Mouse (Mus musculus) ES-Bruce4 (cell line): ENCODE measurements around the gene Bicd2. TPM values are rescaled to one million over a fixed set of nuclear protein-coding genes. Genes with fewer than 3 reads are reported as not detected.

Source experiments
- H3K27ac ChIP-seq: 2 replicates; pipeline ENCODE4 v1.5.1; 2012; ENCODE audit warnings: low read length, inconsistent platforms; ENCODE audit not compliant: insufficient read depth
- H3K27me3 ChIP-seq: 2 replicates; pipeline ENCODE4 v1.6.1; 2012; ENCODE audit warnings: mild to moderate bottlenecking, low read length, inconsistent platforms; ENCODE audit not compliant: control insufficient read depth, poor library complexity, insufficient read depth, severe bottlenecking
- H3K36me3 ChIP-seq: 2 replicates; pipeline ENCODE4 v1.6.1; 2012; ENCODE audit warnings: inconsistent platforms, mild to moderate bottlenecking, low read length, moderate library complexity; ENCODE audit not compliant: control insufficient read depth, poor library complexity, insufficient read depth, severe bottlenecking
- H3K4me1 ChIP-seq: one replicate; pipeline ENCODE4 v1.8.1; 2011; ENCODE audit warnings: low read length; ENCODE audit not compliant: control insufficient read depth, insufficient read depth
- H3K4me3 ChIP-seq: 2 replicates; pipeline ENCODE4 v1.5.1; 2011; ENCODE audit warnings: low read depth, mild to moderate bottlenecking, low read length
- H3K9ac ChIP-seq: 2 replicates; pipeline ENCODE4 v1.6.1; 2012; ENCODE audit warnings: low read depth, mild to moderate bottlenecking, inconsistent platforms; ENCODE audit not compliant: poor library complexity, severe bottlenecking
- H3K9me3 ChIP-seq: replicated peaks from 2 replicates; pipeline ENCODE4 v1.6.1; 2012; ENCODE audit warnings: mild to moderate bottlenecking, low read length, inconsistent platforms; ENCODE audit not compliant: control insufficient read depth, poor library complexity, insufficient read depth, severe bottlenecking
- CTCF ChIP-seq: IDR thresholded peaks from one replicate; pipeline ENCODE4 v1.8.1; 2011; ENCODE audit warnings: low read depth, low read length
- EP300 ChIP-seq: IDR thresholded peaks from 2 replicates; pipeline ENCODE4 v1.6.1; 2011; ENCODE audit warnings: low read depth, low read length; ENCODE audit not compliant: insufficient read depth
- POLR2A ChIP-seq: IDR thresholded peaks from one replicate; pipeline ENCODE4 v1.8.1; 2011; ENCODE audit warnings: low read length; ENCODE audit not compliant: insufficient read depth
- polyA plus RNA-seq: library from polyadenylated mRNA; stranded (reverse); fragments of >200 nt; gene quantifications from 2 replicates; pipeline ENCODE4 v1.2.4, GENCODE M21; 2011; ENCODE audit warnings: low read depth; ENCODE audit not compliant: missing spikeins, insufficient read depth, insufficient read length

The Bicd2 gene
- polyA plus RNA-seq, 1 experiment = 16.1 TPM

DNA sequence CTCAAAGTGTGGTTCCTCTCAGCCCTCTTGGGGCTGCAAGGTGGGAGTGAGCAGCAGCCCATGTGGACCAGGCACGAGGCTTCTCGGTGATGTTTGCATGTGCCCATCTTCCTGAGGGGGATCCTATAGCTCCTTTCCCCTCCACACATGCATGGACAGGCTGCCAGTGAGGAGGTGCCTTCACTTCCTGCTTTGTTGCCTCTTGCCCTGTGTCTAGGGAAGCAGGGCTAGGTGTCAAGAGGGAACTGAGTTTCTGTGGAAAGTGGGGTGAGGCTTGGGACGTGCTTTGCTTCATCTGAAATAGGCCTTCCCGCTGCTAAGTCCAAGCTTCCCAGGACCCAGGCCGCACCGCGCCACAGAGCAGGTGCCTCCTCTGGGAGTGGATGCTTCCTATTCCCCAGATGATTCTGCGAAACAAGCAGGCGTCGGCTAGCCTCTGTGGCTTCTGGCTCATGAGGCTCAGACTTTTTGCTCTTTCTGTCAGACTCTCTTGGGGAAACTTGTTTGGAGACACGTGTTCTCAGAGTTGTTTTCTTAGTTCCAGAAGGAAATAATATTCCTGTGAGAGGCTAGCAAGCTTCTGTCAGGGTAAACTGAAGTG is 14.2 kb downstream of the Bicd2 start:
- H3K27me3 ChIP-seq = no peaks in the 10 kb centered on the region
- no peaks in the 10 kb centered on the region for H3K9me3 ChIP-seq
- H3K9ac ChIP-seq = no peak overlapping the region
- TF ChIP-seq CTCF (no peak), POLR2A (no peak), EP300 (no peak)
- H3K4me3 ChIP-seq = no peak overlapping the region
- no peaks in the 10 kb centered on the region for H3K36me3 ChIP-seq
- no peak overlapping the region for H3K27ac ChIP-seq
- H3K4me1 ChIP-seq = no peaks in the 10 kb centered on the region

- Histone ChIP-seq H3K27ac (no peak overlapping the region), H3K4me3 (no peak overlapping the region), H3K9me3 (no peaks in the 10 kb centered on the region), H3K36me3 (no peaks in the 10 kb centered on the region), H3K4me1 (no peaks in the 10 kb centered on the region), H3K27me3 (no peaks in the 10 kb centered on the region), H3K9ac (no peak overlapping the region)
- TF ChIP-seq CTCF (no peak), POLR2A (no peak), EP300 (no peak)
Measured at GRCm38 (mm10) chr13:49356090-49356489, 14.7 kb downstream of the Bicd2 start.

DNA sequence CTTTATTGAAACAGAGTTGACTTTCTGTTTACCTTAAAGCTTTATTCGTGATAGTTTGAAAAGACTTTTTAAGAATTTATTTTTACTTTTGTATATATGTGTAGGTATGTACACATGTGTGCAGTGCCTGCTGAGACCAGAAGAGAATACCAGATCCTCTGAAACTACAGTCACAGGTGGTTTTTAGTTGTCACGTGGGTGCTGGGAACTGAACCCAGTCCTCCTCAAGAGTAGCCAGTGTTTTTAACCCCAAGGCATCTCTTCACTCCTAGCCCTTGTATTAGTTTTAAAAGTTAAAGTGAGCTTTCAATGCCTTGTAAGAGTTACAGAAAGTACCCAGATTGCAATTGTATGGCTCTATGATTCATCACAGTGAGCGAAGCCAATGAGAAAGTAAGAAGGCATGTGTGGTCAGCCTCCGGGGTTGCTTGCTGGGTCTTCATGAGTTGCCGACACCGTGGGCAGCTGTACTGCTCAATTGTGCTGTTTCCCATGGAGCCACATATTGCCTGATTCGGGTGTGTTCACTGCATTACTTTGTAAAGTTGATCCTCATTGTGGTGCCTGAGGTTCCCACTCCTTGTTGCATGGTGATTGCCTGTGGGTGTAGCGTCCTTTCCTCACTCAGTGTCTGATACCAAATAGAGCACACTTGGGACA is 16.1 kb downstream of the Bicd2 start:
- no peaks in the 10 kb centered on the region for H3K27me3 ChIP-seq
- no peaks in the 10 kb centered on the region for H3K4me1 ChIP-seq
- no peaks in the 10 kb centered on the region for H3K9me3 ChIP-seq
- no peak overlapping the region for H3K4me3 ChIP-seq
- TF ChIP-seq POLR2A (no peak), EP300 (no peak), CTCF (no peak)
- no peak overlapping the region for H3K9ac ChIP-seq
- H3K36me3 ChIP-seq = no peaks in the 10 kb centered on the region
- no peak overlapping the region for H3K27ac ChIP-seq

DNA sequence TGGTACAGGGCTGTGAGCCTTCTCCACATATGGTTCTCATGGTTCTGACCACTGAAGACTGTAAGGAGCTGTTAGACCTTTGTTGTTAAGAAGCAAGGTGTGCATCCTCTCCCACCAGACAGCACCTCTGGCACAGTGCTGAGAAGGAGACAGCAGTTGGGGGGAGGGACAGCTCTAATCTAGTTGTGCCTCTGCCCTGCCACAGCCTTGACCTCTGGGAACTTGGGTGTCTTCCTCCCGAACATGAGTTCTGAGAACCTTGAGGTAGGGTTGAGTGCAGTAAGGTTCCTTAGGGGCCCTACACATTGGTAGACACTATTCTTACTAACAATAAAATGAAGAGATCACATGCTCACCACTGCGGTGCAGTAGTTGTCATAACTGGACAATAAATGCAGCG is 16.8 kb downstream of the Bicd2 start:
- no peak overlapping the region for H3K4me3 ChIP-seq
- H3K9me3 ChIP-seq = no peaks in the 10 kb centered on the region
- no peaks in the 10 kb centered on the region for H3K27me3 ChIP-seq
- TF ChIP-seq EP300 (no peak), POLR2A (no peak), CTCF (no peak)
- no peaks in the 10 kb centered on the region for H3K4me1 ChIP-seq
- no peak overlapping the region for H3K9ac ChIP-seq
- no peak overlapping the region for H3K27ac ChIP-seq
- no peaks in the 10 kb centered on the region for H3K36me3 ChIP-seq

- no peak overlapping the region for H3K27ac ChIP-seq
- H3K9me3 ChIP-seq = no peaks in the 10 kb centered on the region
- no peaks in the 10 kb centered on the region for H3K36me3 ChIP-seq
- no peaks in the 10 kb centered on the region for H3K4me1 ChIP-seq
- H3K9ac ChIP-seq = no peak overlapping the region
- H3K27me3 ChIP-seq = no peaks in the 10 kb centered on the region
- TF ChIP-seq CTCF = no peak
- no peak for TF ChIP-seq EP300
- no peak for TF ChIP-seq POLR2A
- H3K4me3 ChIP-seq = no peak overlapping the region
Measured at GRCm38 (mm10) chr13:49360906-49361406, 19.6 kb downstream of the Bicd2 start.

- H3K27me3 ChIP-seq = no peaks in the 10 kb centered on the region
- H3K4me1 ChIP-seq = no peaks in the 10 kb centered on the region
- no peaks in the 10 kb centered on the region for H3K36me3 ChIP-seq
- no peak for TF ChIP-seq EP300
- TF ChIP-seq POLR2A = no peak
- TF ChIP-seq CTCF = no peak
- H3K9ac ChIP-seq = no peak overlapping the region
- H3K27ac ChIP-seq = no peak overlapping the region
- no peaks in the 10 kb centered on the region for H3K9me3 ChIP-seq
- no peak overlapping the region for H3K4me3 ChIP-seq
Measured at GRCm38 (mm10) chr13:49362364-49362763, 21.0 kb downstream of the Bicd2 start.
